Mouse (Mus musculus) embryonic facial prominence, embryonic 14.5 days (tissue): ENCODE data around the gene Lim2. TPM values are rescaled to one million over a fixed set of nuclear protein-coding genes. Genes with fewer than 3 reads are reported as not detected.
A peak's percentile ranks its signal among the peaks of the same experiment; 100 is the strongest.

ENCODE experiments used
- ATAC-seq: fragments of 200-750 bp; cut with Nextera tagmentation; 2 replicates; pipeline ENCODE4 v1.8.0; 2017; ENCODE audit warnings: low read depth, moderate number of reproducible peaks, moderate TSS enrichment
- DNase-seq: peaks from one replicate; pipeline ENCODE4 v3.0.0-alpha.2; 2015; ENCODE audit warnings: low spot score
- H3K27ac ChIP-seq: fragments of 300-500 bp; sonication (generic); replicated peaks from 2 replicates; pipeline ENCODE4 v1.5.1; 2014; ENCODE audit warnings: low read depth, mild to moderate bottlenecking, low read length, moderate library complexity
- H3K27me3 ChIP-seq: fragments of 300-500 bp; sonication (generic); replicated peaks from 2 replicates; pipeline ENCODE4 v1.6.1; 2014; ENCODE audit warnings: low read length; ENCODE audit not compliant: control insufficient read depth, insufficient read depth
- H3K36me3 ChIP-seq: fragments of 300-500 bp; sonication (generic); 2 replicates; pipeline ENCODE4 v1.6.1; 2014; ENCODE audit warnings: low read length, mixed read lengths; ENCODE audit not compliant: control insufficient read depth, insufficient read depth
- H3K4me1 ChIP-seq: fragments of 300-500 bp; sonication (generic); 2 replicates; pipeline ENCODE4 v1.6.1; 2014; ENCODE audit warnings: antibody characterized with exemption, low read length; ENCODE audit not compliant: control insufficient read depth, insufficient read depth
- H3K4me2 ChIP-seq: fragments of 300-500 bp; sonication (generic); 2 replicates; pipeline ENCODE4 v1.6.1; 2014; ENCODE audit warnings: low read depth, mild to moderate bottlenecking, low read length, moderate library complexity, mixed read lengths
- H3K4me3 ChIP-seq: fragments of 300-500 bp; sonication (generic); 2 replicates; pipeline ENCODE4 v1.5.1; 2014; ENCODE audit warnings: low read depth, mild to moderate bottlenecking, low read length
- H3K9ac ChIP-seq: fragments of 300-500 bp; sonication (generic); 2 replicates; pipeline ENCODE4 v1.6.1; 2014; ENCODE audit warnings: low read depth, mild to moderate bottlenecking, low read length, moderate library complexity, mixed read lengths
- H3K9me3 ChIP-seq: fragments of 300-500 bp; sonication (generic); 2 replicates; pipeline ENCODE4 v1.6.1; 2016; ENCODE audit warnings: low read length; ENCODE audit not compliant: control insufficient read depth
- WGBS: fragments of 180-500 bp; shearing (Covaris S2); extraction: QIAGEN DNeasy Blood & Tissue Kit; methylation state at CpG from one replicate; pipeline ENCODE4 v1.1.7; 2014; 5-methylcytosine and 5-hydroxymethylcytosine counted together
- polyA plus RNA-seq: library from polyadenylated mRNA; unstranded; fragments of >200 nt; fragmentation: Nextera tagmentation; extraction: Ambion mirVana; gene quantifications from 2 replicates; pipeline ENCODE4 v1.2.1, GENCODE M21; 2014

Gene Lim2
- polyA plus RNA-seq, 1 experiment from 2014 or later, result not detected

- H3K36me3 ChIP-seq, result peaks cover 52% of the 10 kb centered on the region
- H3K27me3 ChIP-seq, result no peaks in the 10 kb centered on the region
- 41% methylated on average over 3 of the region's 4 CpGs for WGBS
- ATAC-seq (no peak), DNase-seq (no peak)
- H3K4me1 ChIP-seq, result no peaks in the 10 kb centered on the region
- no peak overlapping the region for H3K27ac ChIP-seq
- no peak overlapping the region for H3K4me2 ChIP-seq
- no peaks in the 10 kb centered on the region for H3K9me3 ChIP-seq
- H3K4me3 ChIP-seq, result no peak overlapping the region
- no peak overlapping the region for H3K9ac ChIP-seq
Measured at GRCm38 (mm10) chr7:43452609-43453008, 25.1 kb downstream of the Lim2 start.

DNA sequence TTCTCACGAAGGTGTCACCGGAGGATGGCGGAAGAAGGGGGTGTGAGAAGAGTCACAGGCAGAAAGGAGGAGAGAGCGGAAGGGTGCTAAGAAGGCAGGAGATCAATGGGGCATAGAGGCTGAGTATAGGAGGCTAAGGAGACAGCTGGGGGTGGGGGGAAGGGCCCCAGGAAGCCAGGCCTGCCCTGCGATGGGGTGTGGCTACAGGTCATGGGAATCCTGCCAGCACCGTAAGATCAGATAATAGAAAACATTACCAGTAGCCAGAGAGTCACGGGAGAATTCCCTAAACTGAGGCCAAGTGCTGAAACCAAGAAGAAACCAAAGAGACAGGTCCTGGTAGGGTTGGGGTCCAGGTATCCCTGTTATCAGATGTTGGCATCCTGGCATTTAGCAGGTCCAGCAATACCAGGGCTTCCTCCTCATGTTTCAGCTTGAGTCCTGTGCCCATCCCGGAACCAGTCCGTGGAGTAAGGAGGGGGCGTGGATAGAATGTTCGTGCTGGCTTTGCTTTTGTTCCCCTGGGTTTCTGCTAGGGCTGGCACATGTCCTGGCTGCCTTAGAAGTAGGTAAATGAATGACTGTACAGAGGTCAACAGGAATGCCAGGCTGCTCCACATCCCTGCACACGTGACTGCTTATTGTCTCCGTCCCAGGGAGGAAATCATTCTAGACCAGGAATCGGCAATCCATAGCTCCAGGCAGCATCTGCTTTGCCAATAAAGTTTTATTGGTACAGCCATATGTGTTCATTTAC lies 26.3 kb downstream of the Lim2 start:
- WGBS, result 76% methylated on average over 14 of the region's 14 CpGs
- peaks cover 55% of the 10 kb centered on the region for H3K36me3 ChIP-seq
- no peak for DNase-seq

DNA sequence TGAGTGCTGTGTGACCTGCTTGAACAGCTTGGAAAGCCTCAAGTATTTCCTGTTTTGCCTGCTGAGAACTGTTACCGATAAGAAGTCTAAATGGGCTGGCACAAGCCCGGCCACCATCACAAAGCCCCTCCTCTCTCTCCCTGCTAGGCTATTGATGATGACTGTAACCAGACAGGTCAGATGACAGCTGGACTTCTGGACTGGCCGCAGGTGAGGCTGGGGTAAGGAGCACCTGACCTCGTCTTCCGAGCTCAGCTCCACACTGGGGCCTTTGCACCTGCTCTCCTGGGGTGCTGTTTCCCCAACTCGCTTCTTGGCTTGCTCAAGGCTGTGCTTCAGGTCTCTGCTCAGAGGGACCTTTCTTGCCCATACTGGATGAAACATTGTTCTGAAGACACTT lies 26.9 kb downstream of the Lim2 start:
- Histone ChIP-seq H3K9ac (no peak overlapping the region), H3K4me2 (no peak overlapping the region), H3K27me3 (no peaks in the 10 kb centered on the region), H3K4me1 (no peaks in the 10 kb centered on the region), H3K9me3 (no peaks in the 10 kb centered on the region), H3K36me3 (peaks cover 55% of the 10 kb centered on the region), H3K27ac (no peak overlapping the region), H3K4me3 (no peak overlapping the region)
- 76% methylated on average over 6 of the region's 6 CpGs for WGBS
- DNase-seq (no peak), ATAC-seq (no peak)

More for the DNA sequence above, 26.3 kb downstream of the Lim2 start:
- Histone ChIP-seq H3K9ac (no peak overlapping the region), H3K27ac (no peak overlapping the region), H3K9me3 (no peaks in the 10 kb centered on the region), H3K27me3 (no peaks in the 10 kb centered on the region), H3K4me2 (no peak overlapping the region), H3K4me3 (no peak overlapping the region), H3K4me1 (no peaks in the 10 kb centered on the region)
- ATAC-seq, result peak; percentile 38; the same call in 1 of the 2 replicates

DNA sequence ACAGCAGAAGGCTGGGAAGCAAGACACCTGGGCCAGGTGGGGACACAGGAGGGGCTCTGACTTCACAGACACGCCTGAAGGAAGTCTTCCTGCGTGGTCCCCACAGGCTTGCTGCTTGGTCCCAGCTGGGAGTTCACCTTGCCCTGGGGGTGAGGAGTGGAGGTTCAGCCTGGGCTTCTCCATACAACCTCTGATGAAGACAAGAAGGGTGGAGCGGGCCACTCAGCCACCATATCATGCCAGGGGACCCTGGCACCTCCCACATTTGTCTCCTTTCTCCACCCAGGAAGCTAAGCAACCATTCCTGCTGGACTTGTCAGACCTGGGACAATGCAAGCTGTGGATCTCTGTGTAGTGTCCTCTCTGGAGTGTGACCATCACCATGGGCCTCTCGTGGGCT lies 35.4 kb downstream of the Lim2 start, which contains the start of gene Vsig10l:
Vsig10l (plus strand) TSS at position 301 of the 400 bp plus-strand sequence.
- Histone ChIP-seq H3K27ac (no peak within 1 kb of the TSS), H3K9ac (no peak within 1 kb of the TSS), H3K9me3 (no peaks in the 10 kb centered on the region), H3K4me3 (no peak within 1 kb of the TSS), H3K27me3 (peaks cover 11% of the 10 kb centered on the region), H3K4me1 (no peaks in the 10 kb centered on the region), H3K4me2 (no peak within 1 kb of the TSS), H3K36me3 (0 out of 2 replicates have a peak, but pooled peaks cover under 1% of the 10 kb centered on the region)
- DNase-seq (no peak), ATAC-seq (no peak)
- WGBS, result 64% methylated on average over 3 of the region's 4 CpGs

DNA sequence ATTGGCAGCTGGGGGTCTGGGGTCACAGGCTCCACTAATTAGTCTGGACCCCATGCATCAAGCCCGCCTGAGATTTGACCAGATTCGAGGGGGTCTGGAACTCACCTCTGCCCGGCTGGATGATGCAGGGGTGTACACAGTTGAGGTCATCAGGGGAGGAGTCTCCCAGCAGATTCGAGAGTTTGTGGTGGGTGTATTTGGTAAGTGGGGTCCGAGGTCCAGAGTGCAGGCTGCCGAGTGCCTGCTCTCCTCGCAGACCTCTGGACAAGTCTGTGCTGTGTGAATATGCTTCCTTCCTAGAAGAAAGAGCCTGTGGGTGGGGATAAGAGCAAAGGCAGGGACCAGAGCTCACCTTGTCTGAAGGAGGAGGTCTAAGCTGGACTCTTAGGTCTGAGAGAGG lies 36.5 kb downstream of the Lim2 start:
- DNase-seq, result no peak
- no peak overlapping the region for H3K4me3 ChIP-seq
- H3K27ac ChIP-seq, result no peak overlapping the region
- H3K9ac ChIP-seq, result no peak overlapping the region
- ATAC-seq, result no peak
- no peaks in the 10 kb centered on the region for H3K36me3 ChIP-seq
- no peaks in the 10 kb centered on the region for H3K4me1 ChIP-seq
- WGBS, result 84% methylated on average over 7 of the region's 7 CpGs
- H3K9me3 ChIP-seq, result no peaks in the 10 kb centered on the region
- peaks cover 11% of the 10 kb centered on the region for H3K27me3 ChIP-seq
- H3K4me2 ChIP-seq, result no peak overlapping the region

DNA sequence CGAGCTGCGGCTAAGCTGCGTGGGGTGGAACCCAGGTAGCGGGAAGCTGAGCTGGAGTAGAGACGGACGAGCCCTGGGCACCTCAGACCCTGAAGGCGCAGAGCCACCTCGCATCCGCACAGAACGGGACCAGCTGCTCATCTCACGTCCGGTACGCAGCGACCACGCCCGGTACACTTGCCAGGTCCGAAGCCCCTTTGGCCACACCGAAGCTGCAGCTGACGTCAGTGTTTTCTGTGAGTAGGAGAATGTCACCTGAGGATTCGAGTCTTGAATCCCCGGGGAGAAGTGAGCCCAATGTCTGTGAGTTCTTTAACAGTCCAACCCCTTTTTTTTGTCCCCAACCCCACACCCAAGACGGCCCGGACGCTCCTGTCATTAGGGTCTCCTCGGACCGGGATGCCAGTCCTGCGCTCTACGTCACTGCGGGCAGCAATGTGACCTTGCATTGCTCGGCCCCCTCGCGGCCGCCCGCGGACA lies 37.4 kb downstream of the Lim2 start:
- Histone ChIP-seq H3K4me1 (no peaks in the 10 kb centered on the region), H3K4me3 (peak overlapping the region; percentile 50), H3K36me3 (no peaks in the 10 kb centered on the region), H3K27me3 (peaks cover 11% of the 10 kb centered on the region), H3K9me3 (no peaks in the 10 kb centered on the region), H3K4me2 (peak overlapping the region; percentile 90), H3K9ac (peak overlapping the region; percentile 61), H3K27ac (no peak overlapping the region)
- DNase-seq (peak; percentile 34), ATAC-seq (no peak)
- WGBS, result 6% methylated on average over 28 of the region's 35 CpGs

GRCm38 (mm10) chr7:43465344-43466098 lies 38.1 kb downstream of the Lim2 start:
- H3K9ac ChIP-seq, result peak overlapping the region; percentile 61
- H3K36me3 ChIP-seq, result no peaks in the 10 kb centered on the region
- H3K27me3 ChIP-seq, result peaks cover 11% of the 10 kb centered on the region
- H3K4me1 ChIP-seq, result no peaks in the 10 kb centered on the region
- no peak overlapping the region for H3K27ac ChIP-seq
- no peaks in the 10 kb centered on the region for H3K9me3 ChIP-seq
- WGBS, result under 1% methylated on average over 33 of the region's 33 CpGs
- ATAC-seq (peak; percentile 88), DNase-seq (peak; percentile 95)
- peak overlapping the region; percentile 90 for H3K4me2 ChIP-seq
- H3K4me3 ChIP-seq, result peak overlapping the region; percentile 50

- ATAC-seq, result peak; percentile 74
- Histone ChIP-seq H3K4me1 (no peaks in the 10 kb centered on the region), H3K4me3 (peak overlapping the region; percentile 50), H3K4me2 (peak overlapping the region; percentile 90), H3K9me3 (no peaks in the 10 kb centered on the region), H3K27ac (no peak overlapping the region), H3K9ac (peak overlapping the region; percentile 55), H3K27me3 (peaks cover 11% of the 10 kb centered on the region), H3K36me3 (no peaks in the 10 kb centered on the region)
- WGBS, result under 1% methylated on average over 27 of the region's 33 CpGs
- DNase-seq, result peak; percentile 87
Measured at GRCm38 (mm10) chr7:43466099-43466694, 38.7 kb downstream of the Lim2 start.
